Mouse (Mus musculus) erythroblast, adult 5-6 weeks (primary cell): Measurements from ENCODE around the gene Mrpl34. TPM values are rescaled to one million over a fixed set of nuclear protein-coding genes. Genes with fewer than 3 reads are reported as not detected.

ENCODE experiments used
- total RNA-seq, 2 experiments: library from RNA; stranded (forward) in 1 of 2; stranded (reverse) in 1 of 2; fragments of 150-400 nt in 1 of 2; fragments of 200-764, 138-1000 nt in 1 of 2; gene quantifications; 2 replicates each; pipeline versions ENCODE4 v1.2.3 to v1.2.4; 2015 to 2017; ENCODE audit warnings: low replicate concordance in 2 of 2

The Mrpl34 gene
- total RNA-seq, 2 experiments from 2014 or later, result 1.9 to 6.0 TPM

Other genes starting within 250 kb of the Mrpl34 start
- 8.1 and 13.6 TPM in 2 replicates for gene Myo9b, start 192.2 kb upstream of the Mrpl34 start, total RNA-seq (2015; ENCODE audit: low replicate concordance)
- gene Myo9b, start 192.2 kb upstream of the Mrpl34 start, total RNA-seq (2017; ENCODE audit: low replicate concordance), result 14.5 and 22.6 TPM in 2 replicates
- 10.8 and 12.7 TPM in 2 replicates for gene Haus8, start 192.0 kb upstream of the Mrpl34 start, total RNA-seq (2015; ENCODE audit: low replicate concordance)
- 20.8 and 32.6 TPM in 2 replicates for gene Haus8, start 192.0 kb upstream of the Mrpl34 start, total RNA-seq (2017; ENCODE audit: low replicate concordance)
- 35.2 and 37.4 TPM in 2 replicates for gene Use1, start 98.1 kb upstream of the Mrpl34 start, total RNA-seq (2015; ENCODE audit: low replicate concordance)
- 34.8 and 38.3 TPM in 2 replicates for gene Use1, start 98.1 kb upstream of the Mrpl34 start, total RNA-seq (2017; ENCODE audit: low replicate concordance)
- 2.1 and 4.0 TPM in 2 replicates for gene Ocel1, start 93.7 kb upstream of the Mrpl34 start, total RNA-seq (2015; ENCODE audit: low replicate concordance)
- 2.6 and 3.2 TPM in 2 replicates for gene Ocel1, start 93.7 kb upstream of the Mrpl34 start, total RNA-seq (2017; ENCODE audit: low replicate concordance)
- 1.7 and 6.9 TPM in 2 replicates for gene Nr2f6, start 83.0 kb upstream of the Mrpl34 start, total RNA-seq (2015; ENCODE audit: low replicate concordance)
- 0.42 and 0.94 TPM in 2 replicates for gene Nr2f6, start 83.0 kb upstream of the Mrpl34 start, total RNA-seq (2017; ENCODE audit: low replicate concordance)
- not detected in 2 replicates for gene Ushbp1, start 69.2 kb upstream of the Mrpl34 start, total RNA-seq (2015; ENCODE audit: low replicate concordance)
- not detected in 2 replicates for gene Ushbp1, start 69.2 kb upstream of the Mrpl34 start, total RNA-seq (2017; ENCODE audit: low replicate concordance)
- 31.9 and 60.8 TPM in 2 replicates for gene Babam1, start 68.1 kb upstream of the Mrpl34 start, total RNA-seq (2015; ENCODE audit: low replicate concordance)
- 29.0 and 35.2 TPM in 2 replicates for gene Babam1, start 68.1 kb upstream of the Mrpl34 start, total RNA-seq (2017; ENCODE audit: low replicate concordance)
- gene Ankle1, start 58.9 kb upstream of the Mrpl34 start, total RNA-seq (2015; ENCODE audit: low replicate concordance), result 8.2 and 10.8 TPM in 2 replicates
- 35.5 and 44.7 TPM in 2 replicates for gene Ankle1, start 58.9 kb upstream of the Mrpl34 start, total RNA-seq (2017; ENCODE audit: low replicate concordance)
- gene Abhd8, start 1.3 kb upstream of the Mrpl34 start, total RNA-seq (2015; ENCODE audit: low replicate concordance), result 0.58 and 0.63 TPM in 2 replicates
- 2.2 and 3.5 TPM in 2 replicates for gene Abhd8, start 1.3 kb upstream of the Mrpl34 start, total RNA-seq (2017; ENCODE audit: low replicate concordance)
- gene Dda1, start 4.2 kb downstream of the Mrpl34 start, total RNA-seq (2015; ENCODE audit: low replicate concordance), result 7.7 and 15.0 TPM in 2 replicates
- 5.7 and 7.9 TPM in 2 replicates for gene Dda1, start 4.2 kb downstream of the Mrpl34 start, total RNA-seq (2017; ENCODE audit: low replicate concordance)
- 0.21 TPM in 1 of 2 replicates, not detected in the other for gene Ano8, start 21.0 kb downstream of the Mrpl34 start, total RNA-seq (2015; ENCODE audit: low replicate concordance)
- gene Ano8, start 21.0 kb downstream of the Mrpl34 start, total RNA-seq (2017; ENCODE audit: low replicate concordance), result 0.14 TPM in 1 of 2 replicates, not detected in the other
- 0.58 and 3.1 TPM in 2 replicates for gene Gtpbp3, start 23.1 kb downstream of the Mrpl34 start, total RNA-seq (2015; ENCODE audit: low replicate concordance)
- 1.7 and 3.9 TPM in 2 replicates for gene Gtpbp3, start 23.1 kb downstream of the Mrpl34 start, total RNA-seq (2017; ENCODE audit: low replicate concordance)
- gene Plvap, start 46.8 kb downstream of the Mrpl34 start, total RNA-seq (2015; ENCODE audit: low replicate concordance), result 0.84 TPM in 1 of 2 replicates, not detected in the other
- gene Plvap, start 46.8 kb downstream of the Mrpl34 start, total RNA-seq (2017; ENCODE audit: low replicate concordance), result 0.26 TPM in 1 of 2 replicates, not detected in the other
- gene Ccdc194, start 60.8 kb downstream of the Mrpl34 start, total RNA-seq (2015; ENCODE audit: low replicate concordance), result not detected in 2 replicates
- gene Ccdc194, start 60.8 kb downstream of the Mrpl34 start, total RNA-seq (2017; ENCODE audit: low replicate concordance), result not detected in 2 replicates
- 5.6 and 7.7 TPM in 2 replicates for gene Bst2, start 72.5 kb downstream of the Mrpl34 start, total RNA-seq (2015; ENCODE audit: low replicate concordance)
- 8.2 and 10.1 TPM in 2 replicates for gene Bst2, start 72.5 kb downstream of the Mrpl34 start, total RNA-seq (2017; ENCODE audit: low replicate concordance)
- 11.3 and 18.6 TPM in 2 replicates for gene Mvb12a, start 78.0 kb downstream of the Mrpl34 start, total RNA-seq (2015; ENCODE audit: low replicate concordance)
- 5.0 and 9.1 TPM in 2 replicates for gene Mvb12a, start 78.0 kb downstream of the Mrpl34 start, total RNA-seq (2017; ENCODE audit: low replicate concordance)
- not detected in 2 replicates for gene Tmem221, start 93.9 kb downstream of the Mrpl34 start, total RNA-seq (2015; ENCODE audit: low replicate concordance)
- gene Tmem221, start 93.9 kb downstream of the Mrpl34 start, total RNA-seq (2017; ENCODE audit: low replicate concordance), result not detected in 2 replicates
- gene Nxnl1, start 101.6 kb downstream of the Mrpl34 start, total RNA-seq (2015; ENCODE audit: low replicate concordance), result not detected in 2 replicates
- not detected in 2 replicates for gene Nxnl1, start 101.6 kb downstream of the Mrpl34 start, total RNA-seq (2017; ENCODE audit: low replicate concordance)
- 0.42 and 1.2 TPM in 2 replicates for gene Slc27a1, start 103.9 kb downstream of the Mrpl34 start, total RNA-seq (2015; ENCODE audit: low replicate concordance)
- 0.51 TPM in 1 of 2 replicates, not detected in the other for gene Slc27a1, start 103.9 kb downstream of the Mrpl34 start, total RNA-seq (2017; ENCODE audit: low replicate concordance)
- gene Pgls, start 127.2 kb downstream of the Mrpl34 start, total RNA-seq (2015; ENCODE audit: low replicate concordance), result 24.0 and 27.4 TPM in 2 replicates
- 13.5 and 23.2 TPM in 2 replicates for gene Pgls, start 127.2 kb downstream of the Mrpl34 start, total RNA-seq (2017; ENCODE audit: low replicate concordance)
- gene Fam129c, start 132.7 kb downstream of the Mrpl34 start, total RNA-seq (2015; ENCODE audit: low replicate concordance), result not detected in 2 replicates
- gene Fam129c, start 132.7 kb downstream of the Mrpl34 start, total RNA-seq (2017; ENCODE audit: low replicate concordance), result not detected in 2 replicates
- gene Colgalt1, start 146.0 kb downstream of the Mrpl34 start, total RNA-seq (2015; ENCODE audit: low replicate concordance), result 9.8 and 19.9 TPM in 2 replicates
- gene Colgalt1, start 146.0 kb downstream of the Mrpl34 start, total RNA-seq (2017; ENCODE audit: low replicate concordance), result 9.6 and 10.8 TPM in 2 replicates
- not detected in 2 replicates for gene Unc13a, start 206.8 kb downstream of the Mrpl34 start, total RNA-seq (2015; ENCODE audit: low replicate concordance)
- 0.17 and 2.4 TPM in 2 replicates for gene Unc13a, start 206.8 kb downstream of the Mrpl34 start, total RNA-seq (2017; ENCODE audit: low replicate concordance)
- gene Jak3, start 211.3 kb downstream of the Mrpl34 start, total RNA-seq (2015; ENCODE audit: low replicate concordance), result 1.2 and 1.9 TPM in 2 replicates
- 0.43 and 1.4 TPM in 2 replicates for gene Jak3, start 211.3 kb downstream of the Mrpl34 start, total RNA-seq (2017; ENCODE audit: low replicate concordance)
- 8.5 TPM in 1 of 2 replicates, not detected in the other for gene Insl3, start 224.3 kb downstream of the Mrpl34 start, total RNA-seq (2015; ENCODE audit: low replicate concordance)
- not detected in 2 replicates for gene Insl3, start 224.3 kb downstream of the Mrpl34 start, total RNA-seq (2017; ENCODE audit: low replicate concordance)
- gene B3gnt3, start 236.8 kb downstream of the Mrpl34 start, total RNA-seq (2015; ENCODE audit: low replicate concordance), result 6.1 and 16.5 TPM in 2 replicates
- 11.2 and 12.9 TPM in 2 replicates for gene B3gnt3, start 236.8 kb downstream of the Mrpl34 start, total RNA-seq (2017; ENCODE audit: low replicate concordance)